Mouse (Mus musculus) embryonic facial prominence, embryonic 15.5 days (tissue): ENCODE results near the gene Ippk. TPM values are rescaled to one million over a fixed set of nuclear protein-coding genes. Genes with fewer than 3 reads are reported as not detected.

Experiments
- ATAC-seq: fragments of 200-750 bp; cut with Nextera tagmentation; 2 replicates; pipeline ENCODE4 v1.8.0; 2017; ENCODE audit warnings: low read depth, moderate TSS enrichment; ENCODE audit not compliant: insufficient number of reproducible peaks, low FRiP score, low TSS enrichment
- H3K27ac ChIP-seq: fragments of 300-500 bp; sonication (generic); replicated peaks from 2 replicates; pipeline ENCODE4 v1.5.1; 2015; ENCODE audit warnings: mild to moderate bottlenecking, inconsistent platforms
- H3K27me3 ChIP-seq: fragments of 300-500 bp; sonication (generic); 2 replicates; pipeline ENCODE4 v1.6.1; 2015; ENCODE audit warnings: inconsistent platforms
- H3K36me3 ChIP-seq: fragments of 300-500 bp; sonication (generic); 2 replicates; pipeline ENCODE4 v1.6.1; 2015; ENCODE audit warnings: mild to moderate bottlenecking, inconsistent platforms
- H3K4me1 ChIP-seq: fragments of 300-500 bp; sonication (generic); 2 replicates; pipeline ENCODE4 v1.6.1; 2015; ENCODE audit warnings: inconsistent platforms
- H3K4me2 ChIP-seq: fragments of 300-500 bp; sonication (generic); replicated peaks from 2 replicates; pipeline ENCODE4 v1.6.1; 2015; ENCODE audit warnings: mild to moderate bottlenecking, inconsistent platforms
- H3K4me3 ChIP-seq: fragments of 300-500 bp; sonication (generic); replicated peaks from 2 replicates; pipeline ENCODE4 v1.5.1; 2015; ENCODE audit warnings: mild to moderate bottlenecking, inconsistent platforms
- H3K9ac ChIP-seq: fragments of 300-500 bp; sonication (generic); 2 replicates; pipeline ENCODE4 v1.6.1; 2015; ENCODE audit warnings: inconsistent platforms
- H3K9me3 ChIP-seq: fragments of 300-500 bp; sonication (generic); replicated peaks from 2 replicates; pipeline ENCODE4 v1.6.1; 2016; ENCODE audit warnings: inconsistent platforms
- WGBS: fragments of 180-500 bp; shearing (Covaris S2); methylation state at CpG from one replicate; pipeline ENCODE4 v1.1.7; 2015; 5-methylcytosine and 5-hydroxymethylcytosine counted together
- polyA plus RNA-seq: library from polyadenylated mRNA; unstranded; fragments of >200 nt; fragmentation: Nextera tagmentation; extraction: Ambion mirVana; gene quantifications from 2 replicates; pipeline ENCODE4 v1.2.1, GENCODE M21; 2015

The Ippk gene
- polyA plus RNA-seq, 1 experiment from 2014 or later: 13.4 TPM

GRCm38 (mm10) chr13:49433268-49434029 lies 12.4 kb downstream of the Ippk start:
- H3K4me3 ChIP-seq: no peak overlapping the region
- no peaks in the 10 kb centered on the region for H3K9me3 ChIP-seq
- no peaks in the 10 kb centered on the region for H3K27me3 ChIP-seq
- 90% methylated on average over 2 of the region's 2 CpGs for WGBS
- H3K9ac ChIP-seq: no peak overlapping the region
- no peak overlapping the region for H3K4me2 ChIP-seq
- no peak for ATAC-seq
- no peaks in the 10 kb centered on the region for H3K4me1 ChIP-seq
- H3K36me3 ChIP-seq: peaks cover 34% of the 10 kb centered on the region
- no peak overlapping the region for H3K27ac ChIP-seq

- H3K27me3 ChIP-seq: no peaks in the 10 kb centered on the region
- WGBS: 83% methylated on average over 1 of the region's 1 CpGs
- no peak overlapping the region for H3K4me2 ChIP-seq
- no peaks in the 10 kb centered on the region for H3K9me3 ChIP-seq
- no peaks in the 10 kb centered on the region for H3K4me1 ChIP-seq
- no peak overlapping the region for H3K9ac ChIP-seq
- H3K4me3 ChIP-seq: no peak overlapping the region
- ATAC-seq: no peak
- no peak overlapping the region for H3K27ac ChIP-seq
- H3K36me3 ChIP-seq: peaks cover 36% of the 10 kb centered on the region
Measured at GRCm38 (mm10) chr13:49435745-49436144, 14.7 kb downstream of the Ippk start.

DNA sequence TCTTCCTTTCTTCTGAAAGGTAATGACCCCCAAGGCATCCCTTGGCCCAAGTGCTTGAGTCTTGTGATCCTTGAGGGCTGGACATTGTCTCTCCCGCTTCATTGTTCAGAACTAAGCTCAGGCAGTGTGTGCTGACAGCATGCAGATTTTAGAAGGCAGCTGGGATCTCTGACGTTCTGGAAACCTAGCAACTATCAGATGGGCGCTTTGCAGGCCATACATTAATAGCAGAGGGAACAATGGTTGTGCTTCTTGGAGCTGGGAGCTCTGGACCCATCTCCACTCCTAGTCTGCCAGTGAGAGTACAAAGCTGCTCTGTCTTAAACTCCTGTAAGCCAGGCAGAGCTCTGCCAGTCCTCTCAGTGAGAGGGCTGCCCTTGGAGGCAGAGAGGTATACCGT lies 15.1 kb downstream of the Ippk start:
- H3K4me3 ChIP-seq: no peak overlapping the region
- WGBS: 79% methylated on average over 4 of the region's 4 CpGs
- H3K9me3 ChIP-seq: no peaks in the 10 kb centered on the region
- no peak overlapping the region for H3K4me2 ChIP-seq
- no peaks in the 10 kb centered on the region for H3K4me1 ChIP-seq
- ATAC-seq: no peak
- no peak overlapping the region for H3K9ac ChIP-seq
- H3K36me3 ChIP-seq: peaks cover 36% of the 10 kb centered on the region
- H3K27me3 ChIP-seq: no peaks in the 10 kb centered on the region
- H3K27ac ChIP-seq: no peak overlapping the region

GRCm38 (mm10) chr13:49444451-49444850 lies 23.4 kb downstream of the Ippk start:
- no peak for ATAC-seq
- 94% methylated on average over 6 of the region's 6 CpGs for WGBS
- H3K36me3 ChIP-seq: peaks cover 45% of the 10 kb centered on the region

GRCm38 (mm10) chr13:49449318-49449749 lies 28.3 kb downstream of the Ippk start:
- Histone ChIP-seq H3K36me3 (peaks cover 42% of the 10 kb centered on the region), H3K4me1 (no peaks in the 10 kb centered on the region), H3K4me2 (no peak overlapping the region), H3K27me3 (no peaks in the 10 kb centered on the region), H3K27ac (peak overlapping the region; percentile 51; the same call in 1 of the 2 replicates), H3K4me3 (no peak overlapping the region), H3K9ac (no peak overlapping the region), H3K9me3 (no peaks in the 10 kb centered on the region)
- peak; percentile 82 for ATAC-seq
- 40% methylated on average over 5 of the region's 5 CpGs for WGBS

More at GRCm38 (mm10) chr13:49444451-49444850, 23.4 kb downstream of the Ippk start:
- no peaks in the 10 kb centered on the region for H3K27me3 ChIP-seq
- H3K9ac ChIP-seq: no peak overlapping the region
- H3K9me3 ChIP-seq: no peaks in the 10 kb centered on the region
- no peak overlapping the region for H3K27ac ChIP-seq
- no peak overlapping the region for H3K4me3 ChIP-seq
- no peak overlapping the region for H3K4me2 ChIP-seq
- H3K4me1 ChIP-seq: no peaks in the 10 kb centered on the region

DNA sequence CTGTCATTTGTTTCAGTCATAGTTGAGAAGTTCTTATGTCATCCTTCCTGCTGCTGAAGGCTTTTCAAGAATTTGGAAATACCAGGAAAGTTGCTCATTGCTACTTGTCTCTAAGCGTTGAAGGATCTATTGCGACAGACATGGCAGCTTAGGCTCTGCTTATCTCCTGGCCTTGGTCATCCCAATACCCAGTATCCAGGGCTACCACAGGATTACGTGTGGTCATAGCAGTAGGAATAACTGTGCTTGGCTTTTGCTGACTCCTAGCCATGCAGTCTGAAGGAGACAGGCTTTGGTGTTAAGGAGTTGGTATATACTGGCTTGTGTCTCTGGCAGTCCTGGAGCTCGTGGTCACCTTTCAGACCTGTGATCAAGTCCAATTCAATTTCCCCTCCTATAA lies 39.2 kb downstream of the Ippk start:
- H3K9me3 ChIP-seq: no peaks in the 10 kb centered on the region
- H3K36me3 ChIP-seq: peaks cover 33% of the 10 kb centered on the region
- H3K4me1 ChIP-seq: no peaks in the 10 kb centered on the region
- H3K27me3 ChIP-seq: no peaks in the 10 kb centered on the region
- H3K4me2 ChIP-seq: no peak overlapping the region
- no peak overlapping the region for H3K9ac ChIP-seq
- WGBS: 84% methylated on average over 4 of the region's 4 CpGs
- ATAC-seq: no peak
- no peak overlapping the region for H3K4me3 ChIP-seq
- peak overlapping the region; percentile 45; the same call in 1 of the 2 replicates for H3K27ac ChIP-seq

- no peak for ATAC-seq
- Histone ChIP-seq H3K4me3 (no peak overlapping the region), H3K36me3 (peaks cover 37% of the 10 kb centered on the region), H3K27me3 (no peaks in the 10 kb centered on the region), H3K4me1 (0 out of 2 replicates have a peak, but pooled peaks cover 4% of the 10 kb centered on the region), H3K9me3 (no peaks in the 10 kb centered on the region), H3K9ac (no peak overlapping the region), H3K4me2 (no peak overlapping the region), H3K27ac (peak overlapping the region; percentile 45)
- 71% methylated on average over 5 of the region's 5 CpGs for WGBS
Measured at GRCm38 (mm10) chr13:49460692-49461414, 39.8 kb downstream of the Ippk start.

DNA sequence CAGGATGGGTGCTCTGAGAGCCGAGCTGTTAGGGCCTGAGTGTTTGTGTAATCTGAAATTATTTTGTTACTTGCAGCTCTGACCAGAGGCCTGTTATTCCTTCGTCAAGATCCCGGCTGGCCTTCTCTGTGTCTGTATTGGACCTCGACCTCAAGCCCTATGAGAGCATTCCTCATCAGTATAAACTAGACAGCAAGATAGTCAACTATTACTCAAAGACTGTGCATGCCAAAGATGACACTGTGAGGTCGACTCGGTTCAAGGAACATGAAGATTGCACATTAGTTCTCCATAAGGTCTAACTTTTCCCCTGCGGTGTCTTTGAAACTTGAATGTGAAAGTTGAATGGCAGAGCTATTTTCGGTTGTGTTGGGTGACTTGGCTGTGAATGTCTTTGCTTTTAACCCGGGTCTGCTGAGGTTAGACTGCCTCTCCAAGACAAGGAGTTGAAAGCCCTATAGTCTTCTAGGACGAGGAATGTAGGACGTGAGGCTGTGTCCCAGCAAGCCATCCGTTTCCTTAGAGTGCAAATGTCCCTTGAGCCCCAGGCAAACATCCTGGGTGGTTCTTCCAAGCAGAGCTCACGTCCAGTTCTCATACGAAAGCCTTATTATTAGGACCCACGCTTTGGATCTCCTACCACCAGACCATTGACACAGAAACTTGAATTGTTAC lies 40.5 kb downstream of the Ippk start:
- H3K27ac ChIP-seq: 0 out of 2 replicates have a peak overlapping the region, but pooled peaks have one; percentile 45
- H3K27me3 ChIP-seq: no peaks in the 10 kb centered on the region
- ATAC-seq: no peak
- H3K4me1 ChIP-seq: 0 out of 2 replicates have a peak, but pooled peaks cover 5% of the 10 kb centered on the region
- H3K9ac ChIP-seq: no peak overlapping the region
- no peak overlapping the region for H3K4me2 ChIP-seq
- H3K36me3 ChIP-seq: peaks cover 37% of the 10 kb centered on the region
- no peaks in the 10 kb centered on the region for H3K9me3 ChIP-seq
- WGBS: 85% methylated on average over 15 of the region's 15 CpGs
- no peak overlapping the region for H3K4me3 ChIP-seq

- Histone ChIP-seq H3K9me3 (no peaks in the 10 kb centered on the region), H3K27ac (no peak overlapping the region), H3K36me3 (peaks cover 33% of the 10 kb centered on the region), H3K9ac (no peak overlapping the region), H3K4me1 (peaks cover 18% of the 10 kb centered on the region), H3K27me3 (no peaks in the 10 kb centered on the region), H3K4me3 (no peak overlapping the region), H3K4me2 (no peak overlapping the region)
- ATAC-seq: no peak
- WGBS: 98% methylated on average over 2 of the region's 2 CpGs
Measured at GRCm38 (mm10) chr13:49462921-49463320, 41.9 kb downstream of the Ippk start.

GRCm38 (mm10) chr13:49465875-49466274 lies 44.8 kb downstream of the Ippk start:
- Histone ChIP-seq H3K4me3 (no peak overlapping the region), H3K9ac (no peak overlapping the region), H3K27ac (peak overlapping the region; percentile 91), H3K4me1 (peaks cover 19% of the 10 kb centered on the region), H3K27me3 (no peaks in the 10 kb centered on the region), H3K4me2 (no peak overlapping the region), H3K9me3 (no peaks in the 10 kb centered on the region), H3K36me3 (peaks cover 25% of the 10 kb centered on the region)
- no peak for ATAC-seq
- 91% methylated on average over 4 of the region's 4 CpGs for WGBS
